Mouse (Mus musculus) lung, embryonic 14.5 days (tissue): Measurements from ENCODE around the gene Ucma. TPM values are rescaled to one million over a fixed set of nuclear protein-coding genes. Genes with fewer than 3 reads are reported as not detected.

Experiments used
- ATAC-seq: fragments of 200-750 bp; cut with Nextera tagmentation; 2 replicates; pipeline ENCODE4 v1.8.0; 2017; ENCODE audit warnings: mild to moderate bottlenecking, moderate TSS enrichment, moderate library complexity; ENCODE audit not compliant: insufficient read depth
- DNase-seq: peaks from one replicate; pipeline ENCODE4 v3.0.0-alpha.2; 2015
- H3K27ac ChIP-seq: fragments of 300-500 bp; sonication (generic); 2 replicates; pipeline ENCODE4 v1.5.1; 2014; ENCODE audit warnings: low read depth, mild to moderate bottlenecking, moderate library complexity
- H3K27me3 ChIP-seq: fragments of 300-500 bp; sonication (generic); 2 replicates; pipeline ENCODE4 v1.6.1; 2014; ENCODE audit warnings: low read length, control low read depth; ENCODE audit not compliant: insufficient read depth
- H3K36me3 ChIP-seq: fragments of 300-500 bp; sonication (generic); 2 replicates; pipeline ENCODE4 v1.6.1; 2014; ENCODE audit warnings: control low read depth; ENCODE audit not compliant: insufficient read depth
- H3K4me1 ChIP-seq: fragments of 300-500 bp; sonication (generic); 2 replicates; pipeline ENCODE4 v1.6.1; 2014; ENCODE audit warnings: antibody characterized with exemption, control low read depth; ENCODE audit not compliant: insufficient read depth
- H3K4me2 ChIP-seq: fragments of 300-500 bp; sonication (generic); 2 replicates; pipeline ENCODE4 v1.6.1; 2014; ENCODE audit warnings: mild to moderate bottlenecking
- H3K4me3 ChIP-seq: fragments of 300-500 bp; sonication (generic); 2 replicates; pipeline ENCODE4 v1.5.1; 2014; ENCODE audit warnings: low read depth, low read length
- H3K9ac ChIP-seq: fragments of 300-500 bp; sonication (generic); 2 replicates; pipeline ENCODE4 v1.6.1; 2014
- H3K9me3 ChIP-seq: fragments of 300-500 bp; sonication (generic); 2 replicates; pipeline ENCODE4 v1.6.1; 2016; ENCODE audit warnings: low read depth, low read length, control low read depth
- CTCF ChIP-seq: IDR thresholded peaks from 2 replicates; pipeline ENCODE4 v1.5.1; 2016; ENCODE audit warnings: antibody characterized with exemption, low read depth
- WGBS: fragments of 180-500 bp; shearing (Covaris S2); extraction: QIAGEN DNeasy Blood & Tissue Kit; methylation state at CpG from one replicate; pipeline ENCODE4 v1.1.7; 2014; 5-methylcytosine and 5-hydroxymethylcytosine counted together
- polyA plus RNA-seq: library from polyadenylated mRNA; unstranded; fragments of >200 nt; fragmentation: Nextera tagmentation; extraction: Ambion mirVana; gene quantifications from 2 replicates; pipeline ENCODE4 v1.2.1, GENCODE M21; 2014

The Ucma gene
- polyA plus RNA-seq, 1 experiment from 2014 or later = not detected

GRCm38 (mm10) chr2:5019708-5020107 lies 43.8 kb downstream of the Ucma start:
- Histone ChIP-seq H3K36me3 (no peaks in the 10 kb centered on the region), H3K4me1 (no peaks in the 10 kb centered on the region), H3K27me3 (no peaks in the 10 kb centered on the region), H3K4me2 (no peak overlapping the region), H3K27ac (no peak overlapping the region), H3K4me3 (no peak overlapping the region), H3K9me3 (no peaks in the 10 kb centered on the region), H3K9ac (no peak overlapping the region)
- WGBS = 64% methylated on average over 1 of the region's 1 CpGs
- DNase-seq (no peak), ATAC-seq (no peak)
- no peak for TF ChIP-seq CTCF

- Histone ChIP-seq H3K4me3 (no peak overlapping the region), H3K4me1 (no peaks in the 10 kb centered on the region), H3K9ac (no peak overlapping the region), H3K4me2 (no peak overlapping the region), H3K9me3 (no peaks in the 10 kb centered on the region), H3K27ac (no peak overlapping the region), H3K27me3 (no peaks in the 10 kb centered on the region), H3K36me3 (no peaks in the 10 kb centered on the region)
- DNase-seq (no peak), ATAC-seq (no peak)
- WGBS = 60% methylated on average over 2 of the region's 2 CpGs
- no peak for TF ChIP-seq CTCF
These were observed 47.4 kb downstream of the Ucma start for GRCm38 (mm10) chr2:5023275-5023674.

- Histone ChIP-seq H3K9ac (no peak overlapping the region), H3K4me1 (no peaks in the 10 kb centered on the region), H3K27me3 (no peaks in the 10 kb centered on the region), H3K36me3 (no peaks in the 10 kb centered on the region), H3K9me3 (no peaks in the 10 kb centered on the region), H3K4me3 (no peak overlapping the region), H3K4me2 (peak overlapping the region; percentile 29; the same call in 1 of the 2 replicates), H3K27ac (peak overlapping the region; percentile 60; the same call in 1 of the 2 replicates)
- TF ChIP-seq CTCF = no peak
- DNase-seq (peak; percentile 52), ATAC-seq (peak; percentile 71; the same call in 1 of the 2 replicates)
- whole genome bisulfite sequencing = 53% methylated on average over 14 of the region's 14 CpGs
These were observed 47.9 kb downstream of the Ucma start for GRCm38 (mm10) chr2:5023699-5024399.

GRCm38 (mm10) chr2:5025162-5025733 lies 49.3 kb downstream of the Ucma start:
- WGBS = 40% methylated on average over 3 of the region's 4 CpGs
- DNase-seq (peak; percentile 30), ATAC-seq (no peak)
- Histone ChIP-seq H3K27me3 (no peaks in the 10 kb centered on the region), H3K4me3 (no peak overlapping the region), H3K9ac (no peak overlapping the region), H3K36me3 (no peaks in the 10 kb centered on the region), H3K4me1 (no peaks in the 10 kb centered on the region), H3K9me3 (no peaks in the 10 kb centered on the region), H3K4me2 (no peak overlapping the region), H3K27ac (no peak overlapping the region)
- TF ChIP-seq CTCF = peak; percentile 45

GRCm38 (mm10) chr2:5027057-5027456 lies 51.1 kb downstream of the Ucma start:
- Histone ChIP-seq H3K4me3 (no peak overlapping the region), H3K4me2 (no peak overlapping the region), H3K36me3 (no peaks in the 10 kb centered on the region), H3K27ac (no peak overlapping the region), H3K9ac (no peak overlapping the region), H3K4me1 (no peaks in the 10 kb centered on the region), H3K9me3 (no peaks in the 10 kb centered on the region), H3K27me3 (no peaks in the 10 kb centered on the region)
- ATAC-seq (no peak), DNase-seq (no peak)
- no peak for TF ChIP-seq CTCF
- 72% methylated on average over 6 of the region's 6 CpGs for WGBS

- ATAC-seq = no peak
These were observed 52.1 kb downstream of the Ucma start for GRCm38 (mm10) chr2:5028047-5028446.

GRCm38 (mm10) chr2:5029808-5030207 lies 53.9 kb downstream of the Ucma start:
- H3K4me2 ChIP-seq = no peak overlapping the region
- no peak for TF ChIP-seq CTCF
- no peaks in the 10 kb centered on the region for H3K9me3 ChIP-seq
- H3K27ac ChIP-seq = no peak overlapping the region
- H3K36me3 ChIP-seq = no peaks in the 10 kb centered on the region
- no peak overlapping the region for H3K9ac ChIP-seq
- WGBS = 87% methylated on average over 4 of the region's 4 CpGs
- H3K27me3 ChIP-seq = no peaks in the 10 kb centered on the region
- H3K4me3 ChIP-seq = no peak overlapping the region
- ATAC-seq = no peak
- no peak for DNase-seq
- no peaks in the 10 kb centered on the region for H3K4me1 ChIP-seq

More at GRCm38 (mm10) chr2:5028047-5028446, 52.1 kb downstream of the Ucma start:
- H3K4me1 ChIP-seq = no peaks in the 10 kb centered on the region
- 75% methylated on average over 7 of the region's 7 CpGs for WGBS
- H3K36me3 ChIP-seq = no peaks in the 10 kb centered on the region
- no peaks in the 10 kb centered on the region for H3K27me3 ChIP-seq
- no peak for TF ChIP-seq CTCF
- no peak overlapping the region for H3K4me3 ChIP-seq
- DNase-seq = no peak
- no peak overlapping the region for H3K9ac ChIP-seq
- H3K4me2 ChIP-seq = no peak overlapping the region
- H3K27ac ChIP-seq = no peak overlapping the region
- H3K9me3 ChIP-seq = no peaks in the 10 kb centered on the region
